Mouse (Mus musculus) layer of hippocampus, postnatal 36 days (tissue): Measurements from ENCODE around the gene Sugct. TPM values are rescaled to one million over a fixed set of nuclear protein-coding genes. Genes with fewer than 3 reads are reported as not detected.

Source experiments
- DNase-seq, 2 experiments: peaks; one replicate each; pipeline ENCODE4 v3.0.0; 2022
- total RNA-seq, 2 experiments: library from RNA; stranded (reverse); gene quantifications; 2 replicates each; pipeline ENCODE4 v1.2.3; 2021

Gene Sugct
- total RNA-seq = 1 to 10 TPM; 1.8 to 2.5 TPM

- DNase-seq = peak; percentile 100
Measured at GRCm38 (mm10) chr13:17694911-17695699, at the start of gene Sugct, which contains the start of gene Mplkip. Sugct (minus strand) TSS chr13:17695553. Mplkip (plus strand) TSS chr13:17695192.

GRCm38 (mm10) chr13:17728798-17729197 is 33.4 kb upstream of the Sugct start:
- no peak for DNase-seq

- DNase-seq = no peak
Measured at GRCm38 (mm10) chr13:17727922-17728321, 32.6 kb upstream of the Sugct start.

DNA sequence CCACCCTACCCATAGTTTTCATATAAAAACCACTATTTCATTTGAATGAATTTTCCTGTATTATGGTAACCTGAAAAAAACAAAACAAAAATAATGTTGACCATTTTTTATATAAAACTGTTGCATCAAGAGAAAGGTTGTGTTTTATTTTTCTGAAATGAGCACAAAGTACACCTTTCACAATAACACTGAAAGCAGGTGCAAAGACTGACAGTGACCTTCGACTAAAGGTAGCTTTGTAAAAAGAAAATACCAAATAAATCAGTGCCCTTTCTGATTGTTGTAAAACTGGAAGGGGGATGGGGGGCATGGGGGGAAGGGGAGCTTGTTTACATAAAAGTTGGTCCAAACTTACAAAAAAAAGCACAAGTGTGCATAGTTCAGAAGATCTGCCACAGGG is 22.0 kb upstream of the Sugct start:
- DNase-seq = no peak

DNA sequence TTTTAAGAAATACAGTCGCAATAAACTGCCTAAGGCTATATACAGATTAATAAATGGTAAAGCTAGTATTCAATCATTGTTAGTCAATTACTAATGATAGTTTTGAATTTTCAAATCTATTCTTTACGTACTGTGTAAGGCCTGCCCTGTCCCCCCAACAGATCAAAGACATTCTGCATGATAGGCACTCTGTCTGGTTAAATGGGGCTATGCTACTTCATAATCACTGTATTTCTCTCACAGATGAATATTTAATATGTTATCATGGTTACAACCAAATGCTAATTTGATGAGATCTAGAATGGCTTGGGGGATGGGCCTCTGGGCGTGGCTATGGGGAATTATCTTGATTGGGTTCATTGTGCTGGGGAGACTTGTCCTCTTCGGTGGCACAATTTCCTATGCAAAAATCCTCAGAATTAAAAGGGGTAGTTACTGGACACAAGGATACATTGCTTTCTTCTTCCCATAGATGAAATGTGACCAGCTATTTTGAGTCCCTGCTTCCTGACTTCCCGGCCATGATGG is 13.5 kb upstream of the Sugct start:
- DNase-seq = no peak

GRCm38 (mm10) chr13:17705188-17705826 is 10.0 kb upstream of the Sugct start:
- no peak for DNase-seq

GRCm38 (mm10) chr13:17702311-17702710 is 7.0 kb upstream of the Sugct start:
- DNase-seq = no peak

GRCm38 (mm10) chr13:17701322-17701721 is 6.0 kb upstream of the Sugct start:
- DNase-seq = no peak

GRCm38 (mm10) chr13:17700090-17700715 is 4.8 kb upstream of the Sugct start:
- no peak for DNase-seq

- no peak for DNase-seq
Measured at GRCm38 (mm10) chr13:17695898-17696580, 686 bp upstream of the Sugct start.

DNA sequence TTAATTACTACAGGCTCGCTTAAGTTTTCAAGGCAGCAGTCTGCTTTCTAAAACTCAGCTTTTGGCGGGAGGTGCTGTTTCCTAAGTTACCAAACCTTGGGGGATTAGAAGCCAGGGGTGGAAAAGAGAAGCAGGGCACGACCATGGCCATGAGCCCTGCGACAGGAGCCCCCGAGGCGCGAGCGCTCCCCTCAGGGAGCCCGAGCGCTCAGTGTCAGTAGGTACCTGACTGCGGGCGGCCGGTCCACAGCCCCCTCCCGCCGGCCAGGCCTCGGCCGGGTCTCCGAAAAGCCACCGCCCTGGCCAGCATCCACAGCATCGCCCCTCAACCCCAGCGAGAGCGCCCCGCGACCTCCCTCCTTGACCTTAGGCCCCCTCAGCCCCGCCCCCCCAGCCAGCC is 939 bp downstream of the Sugct start:
- peak in 1 of 2 experiments; percentile 58 for DNase-seq

DNA sequence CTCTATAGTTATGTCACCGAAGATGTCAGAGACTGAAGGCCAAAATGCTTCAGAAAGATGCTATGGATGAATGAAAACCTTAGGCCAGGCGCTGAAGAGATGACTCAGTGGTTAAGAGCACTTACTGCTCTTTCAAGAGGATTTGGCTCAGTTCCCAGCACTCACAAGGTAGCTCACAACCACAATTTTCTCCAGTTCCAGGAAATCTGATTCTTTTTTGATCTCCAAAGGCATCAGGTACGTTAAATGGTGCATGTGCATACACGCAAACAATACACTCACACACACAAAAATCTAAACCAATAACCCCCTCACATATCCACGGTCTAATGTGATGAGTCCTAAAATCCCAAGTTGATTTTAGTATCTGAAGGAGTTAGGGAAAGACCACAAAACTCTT is 1.5 kb downstream of the Sugct start:
- no peak for DNase-seq

GRCm38 (mm10) chr13:17691436-17691835 is 3.9 kb downstream of the Sugct start:
- no peak for DNase-seq

- DNase-seq = no peak
Measured at GRCm38 (mm10) chr13:17690686-17691085, 4.7 kb downstream of the Sugct start.

DNA sequence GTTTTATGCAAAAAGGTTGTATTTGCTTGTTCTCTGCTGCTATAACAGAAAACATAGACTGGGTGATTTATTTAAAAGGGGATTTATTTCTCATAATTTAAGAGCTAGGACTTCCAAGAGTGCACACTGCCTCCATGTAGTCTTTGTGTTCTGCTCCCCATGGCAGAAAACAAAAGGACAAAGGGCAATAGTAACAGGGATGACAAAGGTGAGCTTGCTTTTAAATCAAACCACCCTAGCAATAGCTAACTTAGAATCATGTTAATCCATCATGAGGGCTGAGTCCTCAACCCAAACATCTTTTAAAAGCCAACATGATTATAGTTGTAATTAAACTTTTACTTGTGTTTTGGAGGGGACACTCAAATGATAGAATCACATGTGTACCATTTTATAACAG is 5.9 kb downstream of the Sugct start:
- no peak for DNase-seq

GRCm38 (mm10) chr13:17671122-17671521 is 24.2 kb downstream of the Sugct start:
- DNase-seq = no peak

GRCm38 (mm10) chr13:17667380-17667779 is 28.0 kb downstream of the Sugct start:
- DNase-seq = no peak

- DNase-seq = no peak
Measured at GRCm38 (mm10) chr13:17642294-17642693, 53.1 kb downstream of the Sugct start.

DNA sequence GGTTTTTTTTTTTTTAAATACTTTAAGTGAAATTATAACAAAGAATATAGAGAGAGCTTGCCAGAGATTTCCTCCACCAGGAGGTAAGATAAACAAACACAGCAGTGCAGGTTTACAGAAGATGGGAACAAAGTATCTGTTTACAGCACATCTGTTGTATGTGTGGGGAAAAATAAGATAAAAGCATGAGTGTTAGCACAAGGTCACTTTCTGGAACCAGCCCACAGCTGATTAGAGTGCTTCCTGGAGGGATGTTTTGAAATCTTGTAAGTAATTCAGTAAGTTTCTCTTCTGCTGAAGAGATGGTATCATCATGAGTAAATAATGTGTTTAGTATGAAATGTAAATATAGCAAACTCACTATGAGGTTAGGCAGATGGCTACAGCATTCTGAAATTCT is 57.3 kb downstream of the Sugct start:
- DNase-seq = no peak

GRCm38 (mm10) chr13:17627108-17627507 is 68.2 kb downstream of the Sugct start:
- DNase-seq = no peak

GRCm38 (mm10) chr13:17624976-17625375 is 70.4 kb downstream of the Sugct start:
- no peak for DNase-seq

- DNase-seq = no peak
Measured at GRCm38 (mm10) chr13:17606217-17606616, 89.1 kb downstream of the Sugct start.

GRCm38 (mm10) chr13:17604670-17605069 is 90.7 kb downstream of the Sugct start:
- no peak for DNase-seq
